Mouse (Mus musculus): ENCODE measurements around the gene Hpse2.

- no peak for TF ChIP-seq CTCF (conservative IDR thresholded peaks at IDR 0.05; ENCODE audit: low read length)
- no peak for TF ChIP-seq POU5F1 (IDR thresholded peaks at IDR 0.05; ENCODE audit: borderline replicate concordance, low read length)
- TF ChIP-seq NANOG (IDR thresholded peaks at IDR 0.05; ENCODE audit: borderline replicate concordance, low read length) = no peak
Observed at GRCm38 (mm10) chr19:42829196-42829595, 559.0 kb downstream of the Hpse2 start.

All from E14TG2a.4 (cell line).